In genomic region chr8:87960061-87960749, GRCm38 (mm10) we compare ENCODE assay signal across 8 mouse cellular contexts. TPM values are rescaled to one million over a fixed set of nuclear protein-coding genes. Genes with fewer than 3 reads are reported as not detected.
DNase-seq lines count a peak whose midpoint lies in the region; ATAC-seq and TF ChIP-seq lines count a peak whose summit lies in the region.

No protein-coding gene starts in this region.

- no peak for TF ChIP-seq POLR2A in kidney, adult 2 months (IDR thresholded peaks at IDR 0.05; ENCODE audit: low read depth, low read length)

- ATAC-seq in embryonic facial prominence, embryonic 13.5 days (ENCODE audit: insufficient number of reproducible peaks, insufficient read depth, low FRiP score, low TSS enrichment, low read depth): peak; percentile 63; the same call in 1 of the 2 replicates
- peak; percentile 32; the same call in 1 of the 2 replicates for ATAC-seq in limb, embryonic 11.5 days (ENCODE audit: insufficient number of reproducible peaks, low FRiP score, low TSS enrichment, low read depth)
- ATAC-seq in midbrain, embryonic 13.5 days: peak; percentile 82
- peak; percentile 70 for ATAC-seq in stomach, embryonic 15.5 days (ENCODE audit: insufficient read depth, low FRiP score, low read depth)

- TF ChIP-seq CTCF in kidney, adult 2 months (conservative IDR thresholded peaks at IDR 0.05; ENCODE audit: insufficient read depth, insufficient read length, low read depth, low read length): peak; percentile 48

- H3K36me3 ChIP-seq in embryonic facial prominence, embryonic 13.5 days: no peaks in the 10 kb centered on the region
- no peaks in the 10 kb centered on the region for H3K36me3 ChIP-seq in kidney, adult 2 months (ENCODE audit: control insufficient read depth, insufficient read depth, low read length)
- H3K36me3 ChIP-seq in limb, embryonic 11.5 days (ENCODE audit: control insufficient read depth, insufficient read depth, low read length): no peaks in the 10 kb centered on the region
- no peaks in the 10 kb centered on the region for H3K36me3 ChIP-seq in midbrain, embryonic 13.5 days
- no peaks in the 10 kb centered on the region for H3K36me3 ChIP-seq in stomach, embryonic 15.5 days

- peak overlapping the region; percentile 99 for H3K27ac ChIP-seq in embryonic facial prominence, embryonic 13.5 days
- H3K27ac ChIP-seq in kidney, adult 2 months (ENCODE audit: insufficient read depth, low read depth, low read length): no peak overlapping the region
- H3K27ac ChIP-seq in limb, embryonic 11.5 days (replicated peaks; ENCODE audit: low read depth, low read length): peak overlapping the region; percentile 99
- H3K27ac ChIP-seq in midbrain, embryonic 13.5 days: peak overlapping the region; percentile 99
- peak overlapping the region; percentile 98 for H3K27ac ChIP-seq in stomach, embryonic 15.5 days

- peaks cover 61% of the 10 kb centered on the region for H3K4me1 ChIP-seq in embryonic facial prominence, embryonic 13.5 days
- no peaks in the 10 kb centered on the region for H3K4me1 ChIP-seq in kidney, adult 2 months (ENCODE audit: control insufficient read depth, insufficient read depth, low read length)
- peaks cover 32% of the 10 kb centered on the region for H3K4me1 ChIP-seq in limb, embryonic 11.5 days (ENCODE audit: control insufficient read depth, insufficient read depth, low read length)
- H3K4me1 ChIP-seq in midbrain, embryonic 13.5 days (replicated peaks): peaks cover 63% of the 10 kb centered on the region
- H3K4me1 ChIP-seq in stomach, embryonic 15.5 days: peaks cover 36% of the 10 kb centered on the region

- peak overlapping the region; percentile 84 for H3K4me3 ChIP-seq in embryonic facial prominence, embryonic 13.5 days
- H3K4me3 ChIP-seq in kidney, adult 2 months (ENCODE audit: insufficient read depth, low read depth, low read length): peak overlapping the region; percentile 51
- H3K4me3 ChIP-seq in limb, embryonic 11.5 days (ENCODE audit: low read depth, low read length): peak overlapping the region; percentile 95
- peak overlapping the region; percentile 89 for H3K4me3 ChIP-seq in midbrain, embryonic 13.5 days (replicated peaks)
- peak overlapping the region; percentile 83 for H3K4me3 ChIP-seq in stomach, embryonic 15.5 days (replicated peaks)

- DNase-seq in brain, adult 2 months (ENCODE audit: low read depth, low spot score): peak; percentile 89
- DNase-seq in heart, adult 8-10 months (ENCODE audit: low spot score): peak; percentile 57
- peak; percentile 76 for DNase-seq in kidney, adult 2 months
- DNase-seq in limb, embryonic 11.5 days (ENCODE audit: low spot score): peak; percentile 87
- no peak for DNase-seq in thymus, postnatal 0 days (ENCODE audit: low spot score)

- no peaks in the 10 kb centered on the region for H3K9me3 ChIP-seq in embryonic facial prominence, embryonic 13.5 days
- no peaks in the 10 kb centered on the region for H3K9me3 ChIP-seq in limb, embryonic 11.5 days (ENCODE audit: control insufficient read depth, low read length)
- no peaks in the 10 kb centered on the region for H3K9me3 ChIP-seq in midbrain, embryonic 13.5 days
- H3K9me3 ChIP-seq in stomach, embryonic 15.5 days: no peaks in the 10 kb centered on the region

- peak overlapping the region; percentile 94 for H3K4me2 ChIP-seq in embryonic facial prominence, embryonic 13.5 days
- H3K4me2 ChIP-seq in limb, embryonic 11.5 days (ENCODE audit: low read depth, severe bottlenecking): peak overlapping the region; percentile 94
- H3K4me2 ChIP-seq in midbrain, embryonic 13.5 days (replicated peaks): peak overlapping the region; percentile 85
- peak overlapping the region; percentile 97 for H3K4me2 ChIP-seq in stomach, embryonic 15.5 days

- under 1% methylated on average over 72 of the region's 76 CpGs for WGBS in embryonic facial prominence, embryonic 13.5 days
- under 1% methylated on average over 70 of the region's 76 CpGs for WGBS in kidney, adult 2 months
- under 1% methylated on average over 53 of the region's 76 CpGs for WGBS in limb, embryonic 11.5 days
- under 1% methylated on average over 62 of the region's 76 CpGs for WGBS in midbrain, embryonic 13.5 days
- under 1% methylated on average over 66 of the region's 76 CpGs for WGBS in stomach, embryonic 15.5 days

- H3K9ac ChIP-seq in embryonic facial prominence, embryonic 13.5 days: peak overlapping the region; percentile 96
- H3K9ac ChIP-seq in limb, embryonic 11.5 days (ENCODE audit: low read length): peak overlapping the region; percentile 99
- H3K9ac ChIP-seq in midbrain, embryonic 13.5 days (replicated peaks): peak overlapping the region; percentile 98
- peak overlapping the region; percentile 47 for H3K9ac ChIP-seq in stomach, embryonic 15.5 days

- H3K27me3 ChIP-seq in embryonic facial prominence, embryonic 13.5 days: peaks cover 20% of the 10 kb centered on the region
- no peaks in the 10 kb centered on the region; the same call in 1 of the 2 replicates for H3K27me3 ChIP-seq in kidney, adult 2 months (replicated peaks; ENCODE audit: control insufficient read depth, insufficient read depth, low read length)
- H3K27me3 ChIP-seq in limb, embryonic 11.5 days (ENCODE audit: control insufficient read depth, insufficient read depth, low read length): peaks cover 5% of the 10 kb centered on the region
- peaks cover 7% of the 10 kb centered on the region; the same call in 1 of the 2 replicates for H3K27me3 ChIP-seq in midbrain, embryonic 13.5 days
- peaks cover 24% of the 10 kb centered on the region for H3K27me3 ChIP-seq in stomach, embryonic 15.5 days (replicated peaks)

RNA-seq across cellular contexts. Expression of gene Zfp423, which starts 0.8 kb away (rescaled TPM):
- 30.5 and 33.3 TPM in 2 replicates for polyA plus RNA-seq in embryonic facial prominence, embryonic 13.5 days (2015; fragmentation: Nextera tagmentation; extraction: Ambion mirVana)
- 1 to 10 TPM; 3.2 to 5.2 (median 3.6) TPM for total RNA-seq in heart, adult 8-10 months (2022)
- 4.1 and 5.6 TPM in 2 replicates for polyA plus RNA-seq in kidney, adult 2 months (2012; rRNA removed)
- 39.2 and 41.1 TPM in 2 replicates for polyA plus RNA-seq in limb, embryonic 11.5 days (2014; fragmentation: Nextera tagmentation; extraction: Ambion mirVana)
- 36.6 and 41.7 TPM in 2 replicates for polyA plus RNA-seq in midbrain, embryonic 13.5 days (2015; fragmentation: Nextera tagmentation; extraction: Ambion mirVana)
- 9.3 and 9.6 TPM in 2 replicates for polyA plus RNA-seq in stomach, embryonic 15.5 days (2015; fragmentation: Nextera tagmentation; extraction: Ambion mirVana)
- 0.98 and 1.5 TPM in 2 replicates for polyA plus RNA-seq in thymus, postnatal 0 days (2015; fragmentation: Nextera tagmentation; extraction: Ambion mirVana)

Comparison
In these comparisons a context has a peak if more than half of its experiments do, and no peak if none do; other contexts are left out.
1. ATAC-seq: peak in every context shown above with its lines; median percentile 82 in midbrain, embryonic 13.5 days; 70 in stomach, embryonic 15.5 days; 63 in embryonic facial prominence, embryonic 13.5 days; 32 in limb, embryonic 11.5 days.
2. H3K9ac ChIP-seq: peak in every context shown above with its lines; median percentile 99 in limb, embryonic 11.5 days; 98 in midbrain, embryonic 13.5 days; 96 in embryonic facial prominence, embryonic 13.5 days; 47 in stomach, embryonic 15.5 days.